Mouse (Mus musculus) ES-Bruce4 (cell line): Measurements from ENCODE around the gene Srp72.
A peak's percentile ranks its signal among the peaks of the same experiment; 100 is the strongest.

Experiments
- CTCF ChIP-seq: IDR thresholded peaks from one replicate; pipeline ENCODE4 v1.8.1; 2011; ENCODE audit warnings: low read depth, low read length
- POLR2A ChIP-seq: IDR thresholded peaks from one replicate; pipeline ENCODE4 v1.8.1; 2011; ENCODE audit warnings: low read length; ENCODE audit not compliant: insufficient read depth

GRCm38 (mm10) chr5:76951106-76952027 lies 23.1 kb upstream of the Srp72 start, which contains the start of the genes Paics and Ppat:
- TF ChIP-seq POLR2A (peak; percentile 96), CTCF (no peak)
